Mouse (Mus musculus) CH12.LX (cell line): Measurements from ENCODE around the gene Zfp950. TPM values are rescaled to one million over a fixed set of nuclear protein-coding genes. Genes with fewer than 3 reads are reported as not detected.
A peak's percentile ranks its signal among the peaks of the same experiment; 100 is the strongest.
"Not testable (repeated sequence)": the region's sequence is repeated elsewhere in the genome, so short reads cannot be mapped to it uniquely, and the experiment has no call there.

ENCODE experiments used
- DNase-seq: peaks from one replicate; pipeline ENCODE4 v3.0.0-alpha.2; 2013; ENCODE audit errors: extremely low read depth
- H3K27ac ChIP-seq: 2 replicates; pipeline ENCODE4 v1.5.1; 2012; ENCODE audit warnings: low read depth, mild to moderate bottlenecking, control low read depth, moderate library complexity; ENCODE audit not compliant: insufficient read depth
- H3K27me3 ChIP-seq: replicated peaks from 2 replicates; pipeline ENCODE3; 2012; ENCODE audit warnings: inconsistent platforms
- H3K36me3 ChIP-seq, 2 experiments: replicated peaks in 1 of 2; 2 replicates each; pipeline versions ENCODE3 to v1.6.1; 2012; ENCODE audit warnings: inconsistent platforms in 1 of 2, low read length in 1 of 2, mild to moderate bottlenecking in 1 of 2, mixed read lengths in 1 of 2, moderate library complexity in 1 of 2; ENCODE audit not compliant: control insufficient read depth in 1 of 2, insufficient read depth in 1 of 2
- H3K4me1 ChIP-seq, 2 experiments: 2 replicates each; pipeline ENCODE4 v1.6.1; 2012; ENCODE audit warnings: inconsistent platforms in 1 of 2, moderate library complexity in 1 of 2; ENCODE audit not compliant: insufficient read depth in 2 of 2, control insufficient read depth in 1 of 2
- H3K4me2 ChIP-seq: 2 replicates; pipeline ENCODE4 v1.6.1; 2012; ENCODE audit warnings: low read depth, mild to moderate bottlenecking, control low read depth; ENCODE audit not compliant: poor library complexity, insufficient read depth, severe bottlenecking
- H3K4me3 ChIP-seq, 3 experiments: fragments of 150-350 bp in 1 of 3; sonication (generic) in 1 of 3; replicated peaks in 1 of 3; 2 replicates each; pipeline versions ENCODE3 to v1.5.1; 2011 to 2012; ENCODE audit warnings: low read depth in 2 of 3, low read length in 2 of 3, mild to moderate bottlenecking in 2 of 3, moderate library complexity in 2 of 3, control low read depth in 1 of 3, improper control_type of control experiment in 1 of 3, inconsistent platforms in 1 of 3, mixed read lengths in 1 of 3; ENCODE audit not compliant: poor library complexity in 1 of 3
- H3K79me2 ChIP-seq: replicated peaks from 2 replicates; pipeline ENCODE4 v1.6.1; 2012; ENCODE audit warnings: mild to moderate bottlenecking, moderate library complexity; ENCODE audit not compliant: control insufficient read depth, poor library complexity, insufficient read depth, severe bottlenecking; ENCODE audit errors: extremely low read depth
- H3K9ac ChIP-seq: 2 replicates; pipeline ENCODE4 v1.6.1; 2012; ENCODE audit warnings: low read depth, mild to moderate bottlenecking, control low read depth, moderate library complexity; ENCODE audit not compliant: insufficient read depth
- H3K9me3 ChIP-seq: replicated peaks from 2 replicates; pipeline ENCODE3; 2012; ENCODE audit warnings: low read length, inconsistent platforms, mixed read lengths
- BHLHE40 ChIP-seq: IDR thresholded peaks from 2 replicates; pipeline ENCODE4 v1.6.1; 2011; ENCODE audit warnings: mild to moderate bottlenecking, low read depth, low read length, improper control_type of control experiment
- CHD1 ChIP-seq: IDR thresholded peaks from 2 replicates; pipeline ENCODE4 v1.6.1; 2012; ENCODE audit warnings: low read depth, low read length, improper control_type of control experiment, inconsistent platforms
- CHD2 ChIP-seq: IDR thresholded peaks from 2 replicates; pipeline ENCODE4 v1.6.1; 2011; ENCODE audit warnings: low read length, improper control_type of control experiment
- CTCF ChIP-seq, 2 experiments: IDR thresholded peaks in 1 of 2; conservative IDR thresholded peaks in 1 of 2; 2 replicates each; pipeline ENCODE4 v1.5.1; 2011 to 2012; ENCODE audit warnings: low read depth in 2 of 2, low read length in 2 of 2, improper control_type of control experiment in 1 of 2, inconsistent platforms in 1 of 2, mild to moderate bottlenecking in 1 of 2, moderate library complexity in 1 of 2
- E2F4 ChIP-seq: IDR thresholded peaks from 2 replicates; pipeline ENCODE4 v1.6.1; 2011; ENCODE audit warnings: low read depth, low read length, improper control_type of control experiment; ENCODE audit not compliant: insufficient replicate concordance
- ELF1 ChIP-seq: IDR thresholded peaks from 2 replicates; pipeline ENCODE4 v1.6.1; 2014; ENCODE audit warnings: low read depth, mild to moderate bottlenecking, inconsistent platforms, low read length, improper control_type of control experiment
- EP300 ChIP-seq: IDR thresholded peaks from 2 replicates; pipeline ENCODE4 v1.6.1; 2011; ENCODE audit warnings: low read length, improper control_type of control experiment
- ETS1 ChIP-seq: conservative IDR thresholded peaks from 2 replicates; pipeline ENCODE4 v1.6.1; 2012; ENCODE audit warnings: low read depth, mild to moderate bottlenecking, inconsistent platforms, low read length, improper control_type of control experiment, moderate library complexity
- GABPA ChIP-seq: IDR thresholded peaks from 2 replicates; pipeline ENCODE4 v1.6.1; 2012; ENCODE audit warnings: low read depth, low read length, improper control_type of control experiment, inconsistent platforms; ENCODE audit not compliant: insufficient replicate concordance
- HCFC1 ChIP-seq: IDR thresholded peaks from 2 replicates; pipeline ENCODE4 v1.6.1; 2012; ENCODE audit warnings: low read depth, mild to moderate bottlenecking, inconsistent platforms, low read length, improper control_type of control experiment
- IRF4 ChIP-seq: IDR thresholded peaks from 2 replicates; pipeline ENCODE4 v1.6.1; 2014; ENCODE audit warnings: low read depth, mild to moderate bottlenecking, inconsistent platforms, low read length, improper control_type of control experiment
- JUN ChIP-seq: IDR thresholded peaks from 2 replicates; pipeline ENCODE4 v1.6.1; 2011; ENCODE audit warnings: low read depth, mild to moderate bottlenecking, low read length, improper control_type of control experiment, moderate library complexity; ENCODE audit not compliant: insufficient read depth
- KAT2A ChIP-seq: IDR thresholded peaks from 2 replicates; pipeline ENCODE4 v1.6.1; 2012; ENCODE audit warnings: low read length, improper control_type of control experiment, inconsistent platforms; ENCODE audit not compliant: insufficient replicate concordance
- MAFK ChIP-seq: IDR thresholded peaks from 2 replicates; pipeline ENCODE4 v1.6.1; 2011; ENCODE audit warnings: low read length, improper control_type of control experiment; ENCODE audit not compliant: insufficient replicate concordance
- MAX ChIP-seq: IDR thresholded peaks from 2 replicates; pipeline ENCODE4 v1.6.1; 2011; ENCODE audit warnings: low read length, improper control_type of control experiment
- MAZ ChIP-seq: IDR thresholded peaks from 2 replicates; pipeline ENCODE4 v1.6.1; 2012; ENCODE audit warnings: low read depth, mild to moderate bottlenecking, inconsistent platforms, low read length, improper control_type of control experiment, moderate library complexity
- MEF2A ChIP-seq: IDR thresholded peaks from 2 replicates; pipeline ENCODE4 v1.6.1; 2014; ENCODE audit warnings: low read depth, mild to moderate bottlenecking, inconsistent platforms, low read length, improper control_type of control experiment, borderline replicate concordance
- MXI1 ChIP-seq: IDR thresholded peaks from 2 replicates; pipeline ENCODE4 v1.6.1; 2011; ENCODE audit warnings: mild to moderate bottlenecking, low read depth, low read length, improper control_type of control experiment
- MYC ChIP-seq: IDR thresholded peaks from 2 replicates; pipeline ENCODE4 v1.6.1; 2011; ENCODE audit warnings: low read depth, mild to moderate bottlenecking, improper control_type of control experiment, low read length
- NELFE ChIP-seq: IDR thresholded peaks from 2 replicates; pipeline ENCODE4 v1.6.1; 2011; ENCODE audit warnings: low read depth, low read length, improper control_type of control experiment
- NRF1 ChIP-seq: IDR thresholded peaks from 2 replicates; pipeline ENCODE4 v1.6.1; 2014; ENCODE audit warnings: low read depth, mild to moderate bottlenecking, inconsistent platforms, low read length, improper control_type of control experiment, moderate library complexity
- PAX5 ChIP-seq: IDR thresholded peaks from 2 replicates; pipeline ENCODE4 v1.6.1; 2012; ENCODE audit warnings: low read length, inconsistent platforms, mixed read lengths
- POLR2A ChIP-seq: IDR thresholded peaks from 2 replicates; pipeline ENCODE4 v1.6.1; 2011; ENCODE audit warnings: low read depth, mild to moderate bottlenecking, improper control_type of control experiment, low read length
- POLR2AphosphoS2 ChIP-seq: IDR thresholded peaks from 2 replicates; pipeline ENCODE4 v1.6.1; 2011; ENCODE audit warnings: low read depth, low read length, improper control_type of control experiment
- RAD21 ChIP-seq: IDR thresholded peaks from 2 replicates; pipeline ENCODE4 v1.6.1; 2011; ENCODE audit warnings: low read depth, mild to moderate bottlenecking, low read length, improper control_type of control experiment, moderate library complexity
- RCOR1 ChIP-seq: conservative IDR thresholded peaks from 2 replicates; pipeline ENCODE4 v1.6.1; 2012; ENCODE audit warnings: low read depth, mild to moderate bottlenecking, inconsistent platforms, low read length, improper control_type of control experiment
- SIN3A ChIP-seq: IDR thresholded peaks from 2 replicates; pipeline ENCODE4 v1.6.1; 2012; ENCODE audit warnings: low read length, improper control_type of control experiment, inconsistent platforms
- SMC3 ChIP-seq: IDR thresholded peaks from 2 replicates; pipeline ENCODE4 v1.6.1; 2011; ENCODE audit warnings: low read depth, low read length, improper control_type of control experiment
- TBP ChIP-seq: conservative IDR thresholded peaks from 2 replicates; pipeline ENCODE4 v1.6.1; 2011; ENCODE audit warnings: low read depth, low read length, improper control_type of control experiment
- TCF12 ChIP-seq: IDR thresholded peaks from 2 replicates; pipeline ENCODE4 v1.6.1; 2014; ENCODE audit warnings: low read depth, mild to moderate bottlenecking, inconsistent platforms, low read length, improper control_type of control experiment
- USF1 ChIP-seq: IDR thresholded peaks from 2 replicates; pipeline ENCODE4 v1.6.1; 2014; ENCODE audit warnings: low read depth, mild to moderate bottlenecking, inconsistent platforms, low read length, improper control_type of control experiment
- USF2 ChIP-seq: conservative IDR thresholded peaks from 2 replicates; pipeline ENCODE4 v1.6.1; 2011; ENCODE audit warnings: low read depth, low read length, improper control_type of control experiment
- ZKSCAN1 ChIP-seq: IDR thresholded peaks from 2 replicates; pipeline ENCODE4 v1.6.1; 2012; ENCODE audit warnings: low read depth, inconsistent platforms, low read length, improper control_type of control experiment, borderline replicate concordance
- ZMIZ1 ChIP-seq: IDR thresholded peaks from 2 replicates; pipeline ENCODE4 v1.6.1; 2012; ENCODE audit warnings: low read depth, mild to moderate bottlenecking, inconsistent platforms, low read length, improper control_type of control experiment
- dilution Hi-C: fragments of 300-500 bp; cut with MboI; formaldehyde crosslinking; loops from 2 replicates; pipeline ENCODE4 v1.14.3; 2020; ENCODE audit warnings: low sequenced_read_pairs; ENCODE audit not compliant: extremely low pct_unique_long_range_greater_than_20kb, extremely low pct_ligation_motif_present
- in situ Hi-C: fragments of 300-500 bp; cut with MboI; formaldehyde crosslinking; loops from 3 replicates; pipeline ENCODE4 v1.14.3; 2019; ENCODE audit warnings: low sequenced_read_pairs, low pct_ligation_motif_present, low pct_unique_long_range_greater_than_20kb, mixed read lengths
- polyA plus RNA-seq: library from polyadenylated mRNA; unstranded; fragments of >175 nt; gene quantifications from 2 replicates; pipeline ENCODE4 v1.2.1, GENCODE M21; 2012; ENCODE audit warnings: low read depth; ENCODE audit not compliant: insufficient read length
- total RNA-seq, 2 experiments: library from RNA; depleted of rRNA; stranded (reverse); fragments of 300-350 nt in 1 of 2; fragments of >200 nt in 1 of 2; gene quantifications; 2 replicates each; pipeline ENCODE4 v1.2.3; 2012 to 2014

Zfp950 gene
- total RNA-seq (2012; rRNA removed) (6.1 and 6.7 TPM in 2 replicates), total RNA-seq (2014; rRNA removed) (10.8 and 13.1 TPM in 2 replicates), polyA plus RNA-seq (9.4 and 11.1 TPM in 2 replicates)

GRCm38 (mm10) chr19:61140342-61141206, at the start of gene Zfp950:
Gene Zfp950 (minus strand): TSS chr19:61140840.
- Histone ChIP-seq H3K36me3 (peaks cover 2 to 13% of the 10 kb centered on the region in 2 experiments), H3K79me2 (peaks cover 5% of the 10 kb centered on the region), H3K27ac (no peak within 1 kb of the TSS), H3K27me3 (no peaks in the 10 kb centered on the region), H3K9ac (peak within 1 kb of the TSS; percentile 75), H3K4me2 (peak within 1 kb of the TSS; percentile 93), H3K9me3 (no peaks in the 10 kb centered on the region), H3K4me1 (peaks cover 7 to 23% of the 10 kb centered on the region in 2 experiments), H3K4me3 (peak within 1 kb of the TSS; percentile 83 to 98 (median 91))
- dilution Hi-C loops (no loop called here), in situ Hi-C loops (no loop called here)
- peak; percentile 95 for DNase-seq
- no peak for TF ChIP-seq BHLHE40
- peak; percentile 87 for TF ChIP-seq TBP
- TF ChIP-seq ETS1 = no peak
- no peak for TF ChIP-seq PAX5
- TF ChIP-seq MEF2A = no peak
- no peak for TF ChIP-seq CHD1
- peak; percentile 74 for TF ChIP-seq CHD2
- TF ChIP-seq IRF4 = 0 out of 2 replicates have a peak, but pooled peaks have one; percentile 4
- peak; percentile 78; the same call in 1 of the 2 replicates for TF ChIP-seq TCF12
- TF ChIP-seq ZMIZ1 = peak; percentile 74; the same call in 1 of the 2 replicates
- TF ChIP-seq USF2 = no peak
- peak; percentile 63 for TF ChIP-seq MXI1
- TF ChIP-seq CTCF (conservative IDR thresholded peaks at IDR 0.05 in 1 of 2, IDR thresholded peaks at IDR 0.05 in 1 of 2; ENCODE audit: low read depth in 2 of 2, low read length in 2 of 2) = no peak
- no peak for TF ChIP-seq GABPA
- TF ChIP-seq KAT2A = 0 out of 2 replicates have a peak, but pooled peaks have one; percentile 46
- no peak; the same call in 1 of the 2 replicates for TF ChIP-seq MAX
- no peak for TF ChIP-seq RCOR1
- TF ChIP-seq JUN = no peak
- no peak for TF ChIP-seq SMC3
- no peak for TF ChIP-seq ZKSCAN1
- TF ChIP-seq E2F4 = no peak
- no peak for TF ChIP-seq RAD21
- peak; percentile 84 for TF ChIP-seq POLR2A
- TF ChIP-seq USF1 = no peak
- TF ChIP-seq NELFE = peak; percentile 78
- TF ChIP-seq MAZ = no peak
- TF ChIP-seq SIN3A = peak; percentile 88
- TF ChIP-seq ELF1 = peak; percentile 74
- no peak for TF ChIP-seq NRF1
- TF ChIP-seq EP300 = no peak
- no peak for TF ChIP-seq MYC
- TF ChIP-seq HCFC1 = peak; percentile 78
- peak; percentile 86; the same call in 1 of the 2 replicates for TF ChIP-seq POLR2AphosphoS2
- TF ChIP-seq MAFK = peak; percentile 50; the same call in 1 of the 2 replicates

GRCm38 (mm10) chr19:61183590-61183989, 43.0 kb upstream of the Zfp950 start, which contains the start of gene Gm6020:
Gene Gm6020 (plus strand): TSS chr19:61183890.
- H3K27me3 ChIP-seq, H3K79me2 ChIP-seq, DNase-seq, in situ Hi-C loops, H3K4me1 ChIP-seq, H3K9ac ChIP-seq, H3K4me2 ChIP-seq, H3K27ac ChIP-seq, dilution Hi-C loops, H3K4me3 ChIP-seq, H3K9me3 ChIP-seq, H3K36me3 ChIP-seq: not testable (repeated sequence)
